Mouse (Mus musculus) neural tube, embryonic 14.5 days (tissue): ENCODE data around the gene C2cd4b. TPM values are rescaled to one million over a fixed set of nuclear protein-coding genes. Genes with fewer than 3 reads are reported as not detected.
"Not testable (repeated sequence)": the region's sequence is repeated elsewhere in the genome, so short reads cannot be mapped to it uniquely, and the experiment has no call there.

ENCODE experiments used
- ATAC-seq: fragments of 200-750 bp; cut with Nextera tagmentation; 2 replicates; pipeline ENCODE4 v1.8.0; 2017; ENCODE audit warnings: low read depth, mild to moderate bottlenecking, moderate TSS enrichment, moderate library complexity
- H3K27ac ChIP-seq: fragments of 300-500 bp; sonication (generic); 2 replicates; pipeline ENCODE4 v1.5.1; 2014; ENCODE audit warnings: low read depth, mild to moderate bottlenecking, control low read depth, low read length, moderate library complexity, mixed read lengths
- H3K27me3 ChIP-seq: fragments of 300-500 bp; sonication (generic); 2 replicates; pipeline ENCODE4 v1.6.1; 2014; ENCODE audit warnings: low read length; ENCODE audit not compliant: control insufficient read depth, insufficient read depth
- H3K36me3 ChIP-seq: fragments of 300-500 bp; sonication (generic); 2 replicates; pipeline ENCODE4 v1.6.1; 2014; ENCODE audit warnings: low read length, mixed read lengths; ENCODE audit not compliant: control insufficient read depth, insufficient read depth
- H3K4me1 ChIP-seq: fragments of 300-500 bp; sonication (generic); 2 replicates; pipeline ENCODE4 v1.6.1; 2014; ENCODE audit warnings: low read length; ENCODE audit not compliant: control insufficient read depth, insufficient read depth
- H3K4me2 ChIP-seq: fragments of 300-500 bp; sonication (generic); 2 replicates; pipeline ENCODE4 v1.6.1; 2014; ENCODE audit warnings: mild to moderate bottlenecking, low read depth, low read length, control low read depth
- H3K4me3 ChIP-seq: fragments of 300-500 bp; sonication (generic); 2 replicates; pipeline ENCODE4 v1.5.1; 2014; ENCODE audit warnings: low read depth, low read length, control low read depth, mixed read lengths
- H3K9ac ChIP-seq: fragments of 300-500 bp; sonication (generic); replicated peaks from 2 replicates; pipeline ENCODE4 v1.6.1; 2014; ENCODE audit warnings: low read depth, mild to moderate bottlenecking, control low read depth, low read length, mixed read lengths
- H3K9me3 ChIP-seq: fragments of 300-500 bp; sonication (generic); 2 replicates; pipeline ENCODE4 v1.6.1; 2016; ENCODE audit warnings: low read length; ENCODE audit not compliant: control insufficient read depth
- WGBS: fragments of 180-500 bp; shearing (Covaris S2); extraction: QIAGEN DNeasy Blood & Tissue Kit; methylation state at CpG from one replicate; pipeline ENCODE4 v1.1.7; 2014; 5-methylcytosine and 5-hydroxymethylcytosine counted together
- polyA plus RNA-seq: library from polyadenylated mRNA; unstranded; fragments of >200 nt; fragmentation: Nextera tagmentation; extraction: Ambion mirVana; gene quantifications from 2 replicates; pipeline ENCODE4 v1.2.1, GENCODE M21; 2014

The C2cd4b gene
- polyA plus RNA-seq, 1 experiment from 2014 or later, result 1.9 TPM

GRCm38 (mm10) chr9:67735426-67735825 is 23.8 kb upstream of the C2cd4b start:
- H3K4me1 ChIP-seq, result no peaks in the 10 kb centered on the region
- H3K9ac ChIP-seq, result no peak overlapping the region
- no peaks in the 10 kb centered on the region for H3K36me3 ChIP-seq
- no peak for ATAC-seq
- H3K27ac ChIP-seq, result no peak overlapping the region
- WGBS, result 61% methylated on average over 11 of the region's 11 CpGs
- H3K4me3 ChIP-seq, result no peak overlapping the region
- no peaks in the 10 kb centered on the region for H3K27me3 ChIP-seq
- H3K4me2 ChIP-seq, result no peak overlapping the region
- no peaks in the 10 kb centered on the region for H3K9me3 ChIP-seq

- Histone ChIP-seq H3K36me3 (no peaks in the 10 kb centered on the region), H3K4me1 (no peaks in the 10 kb centered on the region), H3K4me2 (no peak overlapping the region), H3K9me3 (no peaks in the 10 kb centered on the region), H3K9ac (no peak overlapping the region), H3K27ac (no peak overlapping the region), H3K27me3 (no peaks in the 10 kb centered on the region), H3K4me3 (no peak overlapping the region)
- ATAC-seq, result no peak
- WGBS, result 92% methylated on average over 2 of the region's 2 CpGs
Observed at GRCm38 (mm10) chr9:67741256-67741655, 18.0 kb upstream of the C2cd4b start.

- 87% methylated on average over 16 of the region's 16 CpGs for WGBS
- no peak for ATAC-seq
Observed at GRCm38 (mm10) chr9:67753411-67754182, 5.6 kb upstream of the C2cd4b start.

GRCm38 (mm10) chr9:67754713-67755112 is 4.5 kb upstream of the C2cd4b start:
- Histone ChIP-seq H3K27ac (no peak overlapping the region), H3K27me3 (peaks cover 8% of the 10 kb centered on the region), H3K4me1 (peaks cover 5% of the 10 kb centered on the region; the same call in 1 of the 2 replicates), H3K36me3 (no peaks in the 10 kb centered on the region), H3K4me2 (no peak overlapping the region), H3K4me3 (no peak overlapping the region), H3K9ac (no peak overlapping the region), H3K9me3 (no peaks in the 10 kb centered on the region)
- no peak for ATAC-seq
- 72% methylated on average over 3 of the region's 3 CpGs for WGBS

More at GRCm38 (mm10) chr9:67753411-67754182, 5.6 kb upstream of the C2cd4b start:
- no peak overlapping the region for H3K4me2 ChIP-seq
- H3K4me3 ChIP-seq, result no peak overlapping the region
- H3K9ac ChIP-seq, result no peak overlapping the region
- no peaks in the 10 kb centered on the region for H3K4me1 ChIP-seq
- H3K36me3 ChIP-seq, result no peaks in the 10 kb centered on the region
- no peaks in the 10 kb centered on the region for H3K9me3 ChIP-seq
- no peak overlapping the region for H3K27ac ChIP-seq
- H3K27me3 ChIP-seq, result no peaks in the 10 kb centered on the region

- H3K4me2 ChIP-seq, result peak overlapping the region; percentile 74
- ATAC-seq, result no peak
- 6% methylated on average over 9 of the region's 9 CpGs for WGBS
- no peak overlapping the region for H3K9ac ChIP-seq
- peaks cover 5% of the 10 kb centered on the region; the same call in 1 of the 2 replicates for H3K4me1 ChIP-seq
- no peaks in the 10 kb centered on the region for H3K9me3 ChIP-seq
- H3K4me3 ChIP-seq, result peak overlapping the region; percentile 60; the same call in 1 of the 2 replicates
- H3K27me3 ChIP-seq, result peaks cover 8% of the 10 kb centered on the region
- H3K36me3 ChIP-seq, result no peaks in the 10 kb centered on the region
- H3K27ac ChIP-seq, result no peak overlapping the region
Observed at GRCm38 (mm10) chr9:67758686-67759085, 551 bp upstream of the C2cd4b start.

- H3K4me3 ChIP-seq, result peak overlapping the region; percentile 60
- peak overlapping the region; percentile 76 for H3K9ac ChIP-seq
- H3K36me3 ChIP-seq, H3K4me1 ChIP-seq, H3K27me3 ChIP-seq, H3K9me3 ChIP-seq: not testable (repeated sequence)
- WGBS, result under 1% methylated on average over 61 of the region's 114 CpGs
- H3K4me2 ChIP-seq, result peak overlapping the region; percentile 74
- peak; percentile 92 for ATAC-seq
- H3K27ac ChIP-seq, result peak overlapping the region; percentile 69
Observed at GRCm38 (mm10) chr9:67759956-67760764, 923 bp downstream of the C2cd4b start.

GRCm38 (mm10) chr9:67760991-67761390 is 1.8 kb downstream of the C2cd4b start:
- H3K27ac ChIP-seq, result no peak overlapping the region
- WGBS, result 65% methylated on average over 6 of the region's 6 CpGs
- no peak overlapping the region; the same call in 1 of the 2 replicates for H3K9ac ChIP-seq
- no peaks in the 10 kb centered on the region for H3K9me3 ChIP-seq
- H3K4me1 ChIP-seq, result peaks cover 5% of the 10 kb centered on the region; the same call in 1 of the 2 replicates
- H3K4me2 ChIP-seq, result peak overlapping the region; percentile 74
- peaks cover 8% of the 10 kb centered on the region for H3K27me3 ChIP-seq
- H3K4me3 ChIP-seq, result peak overlapping the region; percentile 60
- no peak for ATAC-seq
- no peaks in the 10 kb centered on the region for H3K36me3 ChIP-seq

GRCm38 (mm10) chr9:67763326-67763725 is 4.1 kb downstream of the C2cd4b start:
- Histone ChIP-seq H3K27ac (no peak overlapping the region), H3K36me3 (no peaks in the 10 kb centered on the region), H3K4me3 (no peak overlapping the region), H3K4me2 (no peak overlapping the region), H3K27me3 (peaks cover 8% of the 10 kb centered on the region), H3K4me1 (peaks cover 5% of the 10 kb centered on the region; the same call in 1 of the 2 replicates), H3K9ac (no peak overlapping the region), H3K9me3 (no peaks in the 10 kb centered on the region)
- ATAC-seq, result no peak
- 71% methylated on average over 4 of the region's 4 CpGs for WGBS

GRCm38 (mm10) chr9:67766405-67766804 is 7.2 kb downstream of the C2cd4b start:
- Histone ChIP-seq H3K4me1 (no peaks in the 10 kb centered on the region), H3K27me3 (no peaks in the 10 kb centered on the region), H3K4me2 (no peak overlapping the region), H3K9ac (no peak overlapping the region), H3K36me3 (no peaks in the 10 kb centered on the region), H3K4me3 (no peak overlapping the region), H3K27ac (no peak overlapping the region), H3K9me3 (no peaks in the 10 kb centered on the region)
- ATAC-seq, result no peak
- WGBS, result 85% methylated on average over 4 of the region's 4 CpGs
